Mouse (Mus musculus): ENCODE results near the gene Cmah. TPM values are rescaled to one million over a fixed set of nuclear protein-coding genes. Genes with fewer than 3 reads are reported as not detected.

Gene Cmah
- total RNA-seq (2021) (1 to 10 TPM; 3.0 to 4.2 TPM), polyA plus RNA-seq (2012; rRNA removed) (0.03 and 0.18 TPM in 2 replicates)
- long read RNA-seq = 0 reads

DNA sequence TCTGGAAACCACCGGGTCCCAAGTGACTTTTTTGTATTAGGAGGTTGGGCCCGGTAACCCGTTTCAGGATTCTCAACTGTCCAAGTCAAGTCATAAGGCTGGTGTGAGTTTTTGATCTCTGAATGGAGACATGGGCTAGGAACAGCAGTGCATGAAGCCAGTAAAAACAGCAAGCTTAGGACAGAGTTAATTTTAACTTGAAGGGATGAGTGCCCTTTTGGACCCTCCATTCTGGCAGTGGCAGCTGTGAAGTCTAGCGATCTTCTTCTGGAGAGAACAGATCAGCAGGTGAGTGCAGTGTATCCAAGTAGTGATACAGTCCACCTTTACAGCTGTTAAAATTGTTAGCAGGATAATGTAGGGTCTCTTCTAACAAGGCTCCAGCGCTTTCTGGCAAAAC, at the start of gene Cmah:
TSS of gene Cmah (plus strand) at position 204 of the 400 bp plus-strand sequence.
- no peak for DNase-seq

DNA sequence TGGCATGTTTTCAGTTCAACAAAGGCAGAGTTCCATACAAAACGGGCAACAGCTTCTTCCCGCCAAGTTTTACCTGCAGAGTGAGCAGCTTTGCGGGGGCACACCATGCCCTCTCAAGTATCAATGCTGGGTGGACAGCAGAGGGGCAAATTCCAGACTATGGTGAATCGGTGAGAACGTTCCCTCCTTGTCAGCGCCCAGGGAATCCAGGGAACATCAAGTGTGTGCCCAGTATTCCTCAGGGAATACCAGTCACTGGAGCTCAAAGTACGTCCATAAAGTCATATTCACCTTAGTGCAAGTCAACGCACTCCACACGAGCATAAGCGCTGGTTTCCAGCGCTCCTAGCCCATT, 47.8 kb upstream of the Cmah start:
- DNase-seq = no peak

DNA sequence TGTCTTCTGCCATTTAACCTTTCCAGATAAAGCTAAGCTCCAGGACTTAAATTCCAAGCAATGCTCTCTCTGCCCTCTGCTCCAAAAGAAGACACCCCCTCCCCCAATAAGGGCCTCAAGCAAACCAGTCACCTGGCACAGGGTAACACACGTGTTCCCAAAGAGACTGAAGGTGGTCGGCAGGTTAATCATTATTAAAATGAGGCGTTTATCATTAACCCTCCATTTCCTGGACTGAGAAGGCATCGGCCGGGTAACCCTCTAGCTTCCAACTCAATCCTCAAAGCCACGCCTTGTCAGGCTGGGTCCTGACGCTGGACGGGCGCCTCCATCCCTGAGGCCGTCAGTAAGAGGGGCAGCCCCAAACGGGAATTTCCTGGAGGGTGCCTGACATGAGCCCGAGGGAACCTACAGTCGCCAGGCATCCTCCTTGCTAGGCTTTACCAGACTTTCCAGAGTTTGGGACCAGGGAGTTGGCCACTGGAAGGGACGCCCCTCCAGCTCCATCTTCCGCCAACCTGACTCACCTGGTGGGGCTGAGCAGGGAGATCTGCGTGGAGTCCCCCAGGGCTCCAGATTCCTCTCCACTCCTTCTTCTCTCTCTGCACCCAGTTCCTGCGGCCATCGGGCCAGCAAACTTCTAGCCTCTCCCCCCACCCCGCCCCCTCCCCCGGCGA, 47.3 kb upstream of the Cmah start:
- peak; percentile 44 for DNase-seq

DNA sequence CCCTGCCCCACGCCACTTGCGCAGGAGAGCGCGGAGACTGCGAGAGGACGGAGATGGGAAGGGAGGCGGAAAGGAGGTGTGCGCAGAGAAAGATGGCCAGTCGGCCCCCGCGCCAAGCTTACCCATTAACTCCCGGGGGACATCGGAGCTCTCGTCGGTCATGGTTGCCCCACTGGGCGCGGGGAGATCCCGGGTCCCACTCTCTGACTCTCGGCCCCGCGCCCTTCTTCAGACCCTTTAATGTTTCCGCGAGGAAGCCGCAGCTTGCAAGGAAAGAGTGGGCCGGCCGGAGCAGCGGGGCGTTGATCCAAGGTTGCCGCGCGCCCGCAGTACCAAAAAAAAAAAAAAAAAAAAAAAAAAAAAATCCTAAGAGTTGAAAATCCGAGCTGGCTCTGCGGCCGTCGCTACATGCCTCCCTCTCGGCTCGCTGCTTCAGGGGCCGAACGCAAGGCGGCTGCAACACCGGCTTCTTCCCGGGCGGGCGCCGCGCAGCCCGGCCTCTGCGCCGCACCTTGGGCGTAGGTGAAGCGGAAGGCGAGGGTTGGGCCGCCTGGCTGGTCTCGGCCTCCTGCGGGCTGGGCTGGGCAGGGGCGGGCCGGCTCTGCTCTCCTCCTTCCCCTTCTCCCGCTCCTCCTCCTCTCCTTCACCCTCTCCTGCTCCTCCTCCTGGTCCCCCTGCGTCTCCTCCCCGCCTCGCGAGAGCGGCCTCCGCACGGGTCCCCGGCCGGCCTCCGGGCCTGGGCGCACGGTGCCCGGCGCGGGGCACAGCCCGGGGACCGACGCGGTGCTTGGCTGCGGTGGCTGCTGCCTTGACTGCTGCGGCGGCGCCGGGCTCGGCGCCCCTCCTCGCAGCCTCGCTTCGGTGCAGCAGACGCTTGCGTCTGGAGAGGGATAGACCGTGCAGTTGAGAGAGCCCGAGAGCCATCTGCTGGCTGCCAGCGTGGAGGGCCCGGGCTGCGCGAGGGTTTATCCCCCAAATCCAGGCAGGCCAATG, 46.5 kb upstream of the Cmah start, which contains the start of gene Carmil1:
TSS of gene Carmil1 (minus strand) at position 357 of the 993 bp plus-strand sequence.
- DNase-seq = peak; percentile 94

DNA sequence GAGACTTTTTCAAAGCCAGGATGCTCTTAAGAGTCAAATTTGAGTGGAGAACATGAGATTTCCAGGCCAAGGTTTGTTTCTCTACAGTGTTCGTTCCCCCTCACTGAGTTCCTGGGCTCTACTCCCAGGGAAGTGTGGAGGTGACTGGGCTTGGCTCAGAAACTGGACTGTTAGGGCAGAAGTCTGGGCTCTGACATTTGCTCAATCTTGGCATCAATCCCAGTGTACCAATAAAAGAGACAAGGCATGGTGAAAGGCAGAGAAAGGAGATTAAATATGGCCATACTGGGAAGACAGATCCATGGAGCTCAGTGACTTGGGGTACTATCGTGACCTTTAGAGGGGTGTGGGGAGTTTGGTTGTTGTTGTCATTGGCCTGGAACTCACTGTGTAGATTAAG, 39.8 kb upstream of the Cmah start:
- DNase-seq = peak; percentile 51

DNA sequence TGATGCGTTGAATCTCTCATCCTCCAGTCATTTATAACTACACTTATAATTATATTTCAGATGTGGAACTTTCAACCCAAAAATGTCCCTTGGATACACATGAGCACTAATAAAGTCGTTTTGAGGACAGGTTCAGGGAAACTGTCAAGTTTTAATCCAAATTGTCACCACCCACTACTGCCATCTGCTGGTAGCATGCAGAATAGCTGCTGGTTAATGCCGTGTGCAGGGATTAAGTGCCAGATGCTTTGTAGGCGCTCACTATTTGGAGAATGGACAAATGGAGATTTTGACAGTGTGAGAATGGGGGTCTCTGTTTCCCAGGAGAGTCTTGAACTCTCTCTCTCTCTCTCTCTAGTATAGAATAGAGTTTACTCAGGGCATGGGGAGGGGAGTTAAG, 30.0 kb upstream of the Cmah start:
- peak; percentile 32 for DNase-seq

DNA sequence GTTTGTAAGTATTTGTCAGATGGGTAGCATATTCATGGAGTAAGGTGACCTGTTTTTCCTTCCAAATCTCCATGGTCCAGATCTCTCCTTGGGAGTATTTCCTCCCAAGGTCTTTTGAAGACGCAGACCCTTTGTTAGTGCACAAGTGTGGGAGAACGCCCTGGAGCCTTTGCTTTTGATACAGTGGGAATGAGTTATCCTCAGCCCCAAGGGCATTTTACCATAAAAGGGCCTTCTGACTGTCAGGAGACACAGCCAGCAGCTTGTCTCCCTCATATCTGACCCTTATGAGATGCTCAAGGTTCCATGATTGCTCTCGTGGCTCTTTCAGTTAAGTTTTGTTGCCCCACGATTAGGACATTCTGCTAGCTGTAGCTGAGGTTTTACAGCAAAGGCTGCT, 21.7 kb upstream of the Cmah start:
- DNase-seq = no peak

DNA sequence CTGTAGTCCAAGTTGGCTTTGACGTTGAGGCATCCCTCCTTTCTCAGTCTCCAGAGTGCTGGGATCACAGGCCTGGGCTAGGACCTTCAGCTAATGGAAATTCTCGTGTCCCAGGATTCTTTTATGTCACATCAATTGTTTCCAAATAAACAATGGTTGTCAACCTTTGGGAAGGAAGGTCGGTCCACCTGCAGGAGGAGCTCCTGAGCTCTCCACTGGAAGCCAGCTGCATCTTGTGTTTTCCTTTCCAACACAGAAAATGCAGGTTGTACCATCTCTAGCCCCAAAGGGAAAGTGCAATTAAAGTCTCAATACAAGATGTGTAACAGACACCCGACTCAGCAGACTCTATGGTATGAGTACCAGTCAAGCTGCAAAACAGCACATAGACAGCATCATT, 21.0 kb upstream of the Cmah start:
- DNase-seq = no peak

DNA sequence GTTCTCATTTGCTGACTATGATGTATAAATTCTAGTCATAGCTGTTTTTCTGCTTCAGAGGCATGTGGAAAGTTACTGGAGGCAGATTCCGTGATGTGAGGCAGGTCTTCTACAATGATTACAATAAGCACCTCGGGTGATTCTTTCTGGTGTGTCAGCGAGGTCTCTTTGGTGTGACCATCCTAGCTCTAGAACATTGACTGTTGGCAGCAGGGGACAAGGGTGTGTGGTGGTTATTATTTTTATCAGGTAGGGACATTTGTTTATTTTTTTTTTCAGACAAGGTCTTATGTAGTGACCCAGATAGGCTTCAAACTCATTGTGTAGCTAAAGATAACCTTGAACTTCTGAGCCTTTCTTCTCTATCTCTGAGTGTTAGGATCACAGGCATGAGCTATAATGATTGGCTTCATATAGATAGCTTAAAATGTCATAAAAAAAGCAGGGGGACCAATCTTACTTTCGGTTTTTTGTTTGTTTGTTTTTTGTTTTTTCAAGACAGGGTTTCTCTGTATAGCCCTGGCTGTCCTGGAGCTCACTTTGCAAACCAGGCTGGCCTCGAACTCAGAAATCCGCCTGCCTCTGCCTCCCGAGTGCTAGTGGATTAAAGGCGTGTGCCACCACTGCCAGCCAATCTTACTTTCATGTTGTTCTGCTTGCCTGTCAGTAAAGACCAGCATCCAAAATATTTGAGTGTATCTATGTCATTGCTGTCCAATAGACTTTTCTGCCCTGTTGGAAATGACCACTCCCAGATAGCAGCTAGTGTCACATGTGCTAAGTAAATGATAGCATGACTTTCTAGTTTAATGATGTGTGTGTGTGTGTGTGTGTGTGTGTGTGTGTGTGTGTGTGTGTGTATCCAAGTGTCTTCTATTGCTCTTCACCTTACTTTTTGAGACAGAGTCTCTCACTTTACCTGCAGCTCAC, 15.9 kb upstream of the Cmah start:
- no peak for DNase-seq

DNA sequence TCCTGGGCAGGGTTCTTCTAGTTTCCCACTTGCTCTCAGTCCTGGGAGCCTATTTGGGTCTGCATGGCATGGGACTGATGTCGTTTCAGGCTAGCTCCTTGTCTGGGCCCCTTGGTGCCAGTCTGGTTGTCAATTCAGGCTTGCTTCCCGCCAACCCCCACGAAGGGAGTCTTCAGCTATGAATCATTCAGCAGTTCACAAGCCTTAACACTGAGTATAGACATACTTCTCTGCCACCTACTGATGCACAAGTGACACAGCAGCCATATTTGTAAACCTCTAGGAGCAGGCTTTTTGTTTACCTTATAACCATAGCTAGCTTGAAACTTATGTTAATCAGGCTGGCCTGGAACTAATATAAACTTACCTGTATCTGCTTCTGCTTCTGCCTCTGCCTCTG, 10.6 kb upstream of the Cmah start:
- no peak for DNase-seq

DNA sequence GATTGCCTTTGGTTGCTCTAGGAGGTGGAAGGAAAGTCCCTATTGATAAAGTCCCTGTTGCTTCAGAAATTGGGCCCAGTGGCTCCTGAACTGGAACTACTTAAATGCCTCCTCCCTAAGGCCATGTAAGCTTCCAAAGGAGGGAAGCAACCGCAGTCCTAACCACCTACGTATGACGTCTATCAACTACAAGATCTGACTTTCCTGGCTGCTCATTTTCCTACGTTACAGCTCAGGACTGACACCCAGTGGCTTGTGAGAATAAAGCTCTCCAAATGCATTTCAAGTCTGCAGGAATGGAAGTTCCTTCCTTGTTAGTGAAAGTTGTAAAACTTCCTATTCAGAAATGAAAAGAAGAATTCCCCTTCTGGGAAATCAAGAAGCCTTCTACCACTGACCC, 8.6 kb upstream of the Cmah start:
- DNase-seq = no peak

DNA sequence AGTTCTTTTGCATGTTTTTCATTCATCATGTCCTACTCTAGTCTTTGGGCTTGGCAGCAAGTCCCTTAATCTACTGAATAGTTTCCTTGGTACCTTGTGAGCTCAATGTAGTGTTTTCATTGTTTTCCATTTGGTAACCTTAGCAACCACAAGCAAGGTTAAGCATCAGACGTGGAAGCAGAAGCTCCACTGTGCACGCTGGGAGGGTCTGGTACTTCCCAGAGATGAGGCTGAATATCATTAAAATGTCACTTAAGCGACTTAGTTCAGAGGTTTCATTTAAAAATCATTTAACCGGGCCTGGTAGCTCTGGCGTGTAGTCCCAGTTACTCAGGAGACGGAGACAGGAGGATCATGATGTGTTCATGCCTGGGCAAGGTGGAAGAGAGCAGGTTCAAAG, 5.9 kb upstream of the Cmah start:
- no peak for DNase-seq

DNA sequence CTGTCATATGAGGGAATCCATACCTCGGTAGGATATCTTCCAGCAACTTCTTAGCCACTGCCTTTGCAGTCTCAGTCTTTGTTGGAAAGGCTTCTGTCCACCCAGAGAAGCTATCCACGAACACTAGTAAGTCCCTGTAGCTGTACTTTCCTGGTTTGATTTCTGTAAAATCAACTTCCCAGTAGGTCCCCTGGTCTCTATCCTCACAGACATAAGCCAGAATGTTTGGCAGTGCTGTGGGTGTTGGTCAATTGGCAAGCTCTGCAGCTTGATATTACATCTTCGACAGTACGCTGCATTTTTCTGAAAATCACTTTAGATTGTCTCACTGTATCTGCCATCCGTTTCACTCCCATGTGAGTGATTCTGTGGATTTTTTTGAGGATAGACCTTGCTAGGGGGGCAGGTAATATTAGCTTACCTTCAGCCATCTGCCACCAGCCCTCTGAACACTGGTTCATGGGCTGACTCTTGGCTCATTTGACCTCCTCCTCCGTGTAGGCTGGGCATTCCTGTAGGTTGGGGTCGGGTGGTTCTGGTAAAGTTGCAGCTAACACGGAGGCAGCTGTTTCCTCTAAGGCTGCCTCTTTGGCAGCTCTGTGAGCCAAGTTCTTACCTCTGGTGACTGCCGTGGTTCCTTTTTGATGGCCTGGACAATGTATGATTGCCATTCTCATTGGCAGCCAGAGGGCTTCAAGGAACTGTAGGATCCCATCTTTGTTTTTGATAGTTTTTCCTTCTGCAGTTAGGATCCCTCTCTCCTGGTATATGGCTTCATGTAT, 1.0 kb downstream of the Cmah start:
- DNase-seq = no peak

DNA sequence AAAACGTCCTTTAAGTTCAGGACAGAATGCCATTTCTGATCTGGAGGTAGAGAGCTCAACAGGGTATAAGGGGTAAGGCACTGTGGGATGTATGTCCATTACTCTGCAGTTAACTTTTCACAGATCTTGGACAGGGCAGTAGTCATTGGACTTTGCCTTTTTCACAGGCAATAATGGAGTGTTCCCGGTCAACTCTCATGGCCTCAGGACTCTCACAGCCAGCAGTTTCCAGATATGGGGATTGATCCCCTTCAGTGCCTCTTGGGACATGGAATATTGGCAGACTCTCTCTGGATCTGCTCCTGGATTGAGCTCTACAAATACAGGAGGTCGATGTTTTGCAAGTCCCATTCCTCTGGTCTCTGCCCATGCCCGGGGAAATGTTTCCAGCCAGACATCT, 2.9 kb downstream of the Cmah start:
- DNase-seq = no peak

DNA sequence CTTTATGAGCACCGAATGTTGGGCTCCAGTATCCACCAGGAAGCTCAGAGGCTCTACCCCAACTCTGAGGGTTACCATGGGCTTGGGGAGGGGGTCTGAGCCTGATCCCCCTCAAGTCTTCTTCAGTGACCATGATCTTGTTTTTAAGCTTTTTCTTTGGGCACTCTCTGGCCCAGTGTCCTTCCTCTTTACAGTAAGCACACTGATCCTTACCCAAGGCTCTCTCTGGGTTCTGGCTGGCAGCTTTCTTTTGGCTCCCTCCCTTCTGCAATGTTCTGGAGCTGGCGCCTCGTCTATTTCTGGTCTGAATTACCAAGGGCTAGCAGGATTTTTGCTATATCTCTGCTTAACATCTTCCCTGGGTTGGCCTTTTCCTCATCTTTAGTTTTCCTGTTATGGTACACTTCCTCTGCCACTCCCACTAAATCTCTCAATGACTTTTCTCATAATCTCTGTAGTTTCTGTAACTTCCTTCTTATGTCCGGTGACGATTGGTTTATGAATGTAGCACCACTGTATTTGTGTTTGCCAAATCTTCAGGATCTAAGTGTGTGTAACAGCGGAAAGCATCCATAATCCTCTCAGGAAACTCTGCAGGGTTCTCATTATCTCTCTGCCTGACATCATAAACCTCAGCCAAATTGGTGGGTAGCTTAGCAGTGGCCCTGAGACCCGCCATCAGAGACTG, 3.8 kb downstream of the Cmah start:
- DNase-seq = no peak

DNA sequence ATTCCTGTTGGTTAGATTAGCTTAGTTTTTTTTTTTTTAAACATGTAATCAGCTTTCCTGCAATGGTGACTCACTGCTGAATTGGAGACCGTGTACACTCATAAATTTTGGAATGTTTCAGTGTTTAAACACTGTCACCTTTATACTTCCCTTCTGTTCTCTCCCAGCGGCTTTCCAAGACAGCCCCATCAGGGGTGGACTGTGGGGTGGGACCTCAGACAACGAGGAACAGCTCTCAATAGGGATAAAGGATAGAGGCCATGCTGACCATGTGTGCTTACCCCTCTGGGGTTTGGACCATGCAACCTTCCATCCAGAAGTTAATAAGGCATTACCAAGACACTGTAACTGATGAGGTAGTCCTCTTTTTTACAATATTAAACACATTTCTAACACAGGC, 5.3 kb downstream of the Cmah start:
- DNase-seq = no peak

DNA sequence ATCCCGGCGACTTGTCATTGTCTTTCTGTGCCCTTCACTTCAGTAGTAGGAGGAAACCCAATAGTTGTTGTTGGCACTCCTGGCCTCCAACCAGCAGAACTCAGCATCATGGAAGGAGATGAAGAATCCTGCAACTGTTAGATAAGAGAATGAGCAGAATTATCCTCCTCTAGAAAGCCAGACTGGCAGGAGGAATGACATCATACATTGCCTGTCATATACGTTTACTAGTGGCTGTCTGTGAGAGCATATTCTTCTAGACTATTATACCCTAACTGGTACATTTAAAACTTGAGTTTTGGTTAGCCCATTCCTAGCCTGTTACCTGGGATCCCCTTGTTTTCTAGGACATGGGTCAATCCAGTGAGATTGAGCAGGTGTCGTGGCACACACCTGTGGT, 9.6 kb downstream of the Cmah start:
- no peak for DNase-seq

DNA sequence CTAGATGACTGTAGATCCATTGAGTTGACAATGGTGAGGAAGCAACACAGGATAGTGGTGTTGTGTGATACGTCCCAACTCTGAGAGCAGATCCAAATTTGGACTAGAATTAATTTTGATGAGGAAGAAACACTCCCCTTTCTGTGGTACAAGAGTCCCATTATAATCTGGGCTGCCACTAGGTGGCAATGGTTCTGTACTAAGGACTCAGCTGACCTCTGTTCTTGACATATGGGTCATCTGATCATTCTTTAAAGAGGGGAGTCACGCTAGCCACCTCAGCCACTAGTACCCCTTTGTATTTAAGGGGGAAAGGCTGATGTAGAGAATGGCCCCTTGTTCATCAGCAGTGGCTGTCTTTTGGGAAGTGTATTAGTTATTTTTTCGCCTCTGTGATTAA, 10.7 kb downstream of the Cmah start:
- peak; percentile 30 for DNase-seq

DNA sequence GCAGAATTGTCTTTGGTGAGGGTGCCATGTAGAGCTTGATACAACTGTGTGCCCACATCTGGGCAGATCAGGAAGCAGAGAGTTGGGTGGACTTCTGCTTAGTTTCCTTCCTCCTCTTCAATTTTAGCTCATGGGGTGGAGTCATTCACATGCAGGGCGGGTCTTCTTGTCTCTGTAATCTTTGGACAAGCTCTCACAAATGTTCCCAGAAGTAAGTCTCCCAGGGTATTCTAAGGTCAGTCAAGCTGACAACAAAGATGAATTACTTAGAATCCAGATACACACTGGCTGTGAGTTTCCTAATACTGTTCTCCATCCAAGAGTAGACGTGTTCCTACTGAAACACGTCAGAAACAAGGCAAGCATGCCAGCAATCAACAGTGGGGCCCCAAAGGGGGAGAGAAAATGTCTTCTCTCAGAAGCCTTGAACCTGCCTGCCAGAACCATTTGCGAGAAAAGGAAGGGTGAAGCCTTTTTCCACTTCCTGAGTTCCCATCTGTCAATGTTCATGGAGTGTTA, 11.2 kb downstream of the Cmah start:
- peak; percentile 43 for DNase-seq

DNA sequence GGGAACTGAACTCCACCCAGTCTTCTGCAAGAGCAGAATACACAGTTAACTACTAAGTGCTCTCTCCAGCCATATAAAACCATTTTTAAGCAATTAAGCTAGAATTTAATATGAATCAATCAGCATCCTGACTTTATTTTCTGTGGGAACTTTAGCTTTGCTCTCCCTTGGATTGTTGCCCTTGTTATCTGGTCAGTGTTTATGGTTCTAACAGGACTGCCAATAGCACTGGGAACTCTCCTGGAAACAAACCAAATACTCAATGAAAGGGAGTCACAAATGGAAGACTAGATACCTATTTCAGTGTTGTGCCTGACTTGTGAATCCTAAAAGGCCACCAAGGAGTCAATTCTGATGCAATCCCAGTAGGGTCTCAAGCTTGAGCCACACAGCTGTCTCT, 12.7 kb downstream of the Cmah start:
- DNase-seq = no peak

DNA sequence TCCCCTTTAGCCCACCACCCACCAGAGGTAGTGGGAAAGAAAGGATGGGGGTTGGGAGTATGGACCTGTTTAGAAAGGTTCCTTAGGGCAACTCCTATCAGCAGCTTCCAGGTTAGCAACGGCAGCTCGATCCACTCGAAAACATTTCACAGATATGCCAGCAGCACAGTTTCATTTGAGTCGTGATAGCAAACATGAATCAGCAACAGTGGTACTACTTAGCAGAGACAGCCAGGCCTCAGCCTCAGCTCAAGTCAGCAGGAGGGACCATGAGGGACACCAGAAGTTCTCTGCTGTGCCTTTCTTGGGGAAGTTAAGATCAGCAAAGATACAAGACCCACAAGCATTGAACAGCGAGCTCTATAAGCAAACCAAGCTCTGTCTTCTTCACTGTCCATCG, 13.3 kb downstream of the Cmah start:
- DNase-seq = no peak
